Mouse (Mus musculus): ENCODE measurements around the gene Slit1. TPM values are rescaled to one million over a fixed set of nuclear protein-coding genes. Genes with fewer than 3 reads are reported as not detected.

The Slit1 gene
- polyA plus RNA-seq, 1 experiment from 2014 or later: 13.4 TPM

DNA sequence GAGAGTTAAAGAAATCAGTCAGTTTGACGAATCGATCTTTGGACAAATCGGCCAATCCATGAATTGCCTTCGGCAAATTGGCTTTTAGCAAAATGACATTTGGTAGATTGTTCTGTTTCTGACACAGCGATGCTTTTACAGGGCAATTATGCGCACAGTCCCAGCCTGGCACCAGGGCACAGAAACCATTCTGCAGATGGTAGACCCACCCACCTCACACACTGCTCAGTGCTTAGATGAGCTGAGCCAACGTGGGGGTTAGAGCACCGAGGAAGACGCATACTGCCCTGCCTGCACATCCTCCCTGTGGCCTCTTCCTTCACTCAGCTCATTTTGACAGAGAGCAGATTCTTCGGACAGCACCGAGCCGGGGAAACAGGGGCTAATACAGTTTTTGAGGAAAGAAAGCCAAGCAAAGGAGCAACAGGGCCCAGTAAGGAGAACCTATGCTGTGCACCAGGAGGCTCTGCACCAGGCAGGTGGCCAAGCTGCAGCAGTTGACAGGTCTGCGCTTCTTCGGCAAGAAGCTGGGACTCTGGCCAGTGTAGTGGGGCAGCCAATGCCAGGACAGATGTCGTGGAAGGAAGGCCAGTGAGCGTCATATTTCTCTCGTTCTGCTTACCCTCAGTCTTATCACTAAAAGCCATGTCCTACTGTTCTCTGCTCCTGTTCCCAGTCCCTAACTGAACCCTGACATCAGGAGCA, 83.0 kb downstream of the Slit1 start:
- H3K36me3 ChIP-seq: no peaks in the 10 kb centered on the region
- H3K27me3 ChIP-seq (ENCODE audit: low read depth, poor library complexity, severe bottlenecking): peaks cover 97% of the 10 kb centered on the region
- H3K4me1 ChIP-seq: peaks cover 91% of the 10 kb centered on the region
- 76% methylated on average over 17 of the region's 17 CpGs for WGBS
- no peak overlapping the region for H3K27ac ChIP-seq (replicated peaks)
- H3K9me3 ChIP-seq (replicated peaks): no peaks in the 10 kb centered on the region
- no peak for DNase-seq (ENCODE audit: low spot score)
- H3K4me3 ChIP-seq: no peak overlapping the region

DNA sequence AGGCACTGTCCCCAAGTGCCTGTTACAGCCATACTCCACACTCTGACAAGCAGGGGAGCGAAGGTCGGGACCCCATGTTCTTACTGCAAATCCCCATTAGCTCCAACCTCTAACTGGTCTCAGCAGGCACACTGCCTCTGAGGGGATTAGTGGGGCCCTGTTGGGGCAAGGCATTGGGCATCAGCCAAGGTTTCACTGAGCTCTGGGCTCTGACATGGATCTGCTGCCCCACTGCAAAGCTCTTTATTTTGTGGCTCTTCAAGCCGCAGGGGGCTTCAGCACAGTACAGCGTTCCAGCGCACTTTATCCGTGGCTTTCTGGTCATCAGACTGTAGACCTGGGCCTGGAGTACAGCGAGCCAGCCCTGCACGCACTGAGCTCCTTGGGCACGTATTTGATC, 86.0 kb downstream of the Slit1 start:
- peak overlapping the region; percentile 20; the same call in 1 of the 2 replicates for H3K4me3 ChIP-seq
- peaks cover 84% of the 10 kb centered on the region for H3K4me1 ChIP-seq
- H3K27me3 ChIP-seq (ENCODE audit: low read depth, poor library complexity, severe bottlenecking): peaks cover 97% of the 10 kb centered on the region
- H3K36me3 ChIP-seq: no peaks in the 10 kb centered on the region
- H3K9me3 ChIP-seq (replicated peaks): no peaks in the 10 kb centered on the region
- H3K27ac ChIP-seq (replicated peaks): peak overlapping the region; percentile 63
- WGBS: 7% methylated on average over 9 of the region's 9 CpGs
- peak; percentile 43 for DNase-seq (ENCODE audit: low spot score)

GRCm38 (mm10) chr19:41656671-41657070, 86.8 kb downstream of the Slit1 start:
- Histone ChIP-seq H3K36me3 (no peaks in the 10 kb centered on the region), H3K27ac (replicated peaks) (0 out of 2 replicates have a peak overlapping the region, but pooled peaks have one; percentile 2), H3K27me3 (ENCODE audit: low read depth, poor library complexity, severe bottlenecking) (peaks cover 91% of the 10 kb centered on the region), H3K4me3 (no peak overlapping the region), H3K9me3 (replicated peaks) (no peaks in the 10 kb centered on the region), H3K4me1 (peaks cover 90% of the 10 kb centered on the region)
- no peak for DNase-seq (ENCODE audit: low spot score)
- WGBS: 73% methylated on average over 14 of the region's 14 CpGs

DNA sequence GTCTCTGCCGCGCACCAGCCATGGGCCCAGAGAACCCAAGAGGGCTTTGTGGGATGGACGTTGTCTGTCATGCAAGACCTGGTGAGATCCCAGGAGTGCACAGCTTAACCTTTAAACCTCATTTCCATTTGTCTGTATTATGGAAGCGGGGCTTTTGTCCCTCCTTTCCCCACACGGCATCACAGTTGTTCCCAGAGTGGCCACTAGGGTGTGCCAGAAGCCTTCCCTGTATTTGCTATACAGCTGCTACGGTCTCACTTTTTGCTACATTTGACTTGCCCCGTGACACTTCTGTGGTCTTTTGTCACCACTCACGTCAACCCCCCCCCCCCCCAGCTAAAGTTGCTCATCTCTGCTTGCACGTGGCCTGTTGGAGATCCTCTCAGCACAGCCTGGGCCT, 87.5 kb downstream of the Slit1 start:
- 5% methylated on average over 9 of the region's 9 CpGs for WGBS
- DNase-seq (ENCODE audit: low spot score): peak; percentile 86
- H3K27me3 ChIP-seq (ENCODE audit: low read depth, poor library complexity, severe bottlenecking): peaks cover 91% of the 10 kb centered on the region
- no peak overlapping the region for H3K4me3 ChIP-seq
- H3K9me3 ChIP-seq (replicated peaks): no peaks in the 10 kb centered on the region
- H3K36me3 ChIP-seq: peaks cover 2% of the 10 kb centered on the region; the same call in 1 of the 2 replicates
- peak overlapping the region; percentile 72 for H3K27ac ChIP-seq (replicated peaks)
- H3K4me1 ChIP-seq: peaks cover 90% of the 10 kb centered on the region

DNA sequence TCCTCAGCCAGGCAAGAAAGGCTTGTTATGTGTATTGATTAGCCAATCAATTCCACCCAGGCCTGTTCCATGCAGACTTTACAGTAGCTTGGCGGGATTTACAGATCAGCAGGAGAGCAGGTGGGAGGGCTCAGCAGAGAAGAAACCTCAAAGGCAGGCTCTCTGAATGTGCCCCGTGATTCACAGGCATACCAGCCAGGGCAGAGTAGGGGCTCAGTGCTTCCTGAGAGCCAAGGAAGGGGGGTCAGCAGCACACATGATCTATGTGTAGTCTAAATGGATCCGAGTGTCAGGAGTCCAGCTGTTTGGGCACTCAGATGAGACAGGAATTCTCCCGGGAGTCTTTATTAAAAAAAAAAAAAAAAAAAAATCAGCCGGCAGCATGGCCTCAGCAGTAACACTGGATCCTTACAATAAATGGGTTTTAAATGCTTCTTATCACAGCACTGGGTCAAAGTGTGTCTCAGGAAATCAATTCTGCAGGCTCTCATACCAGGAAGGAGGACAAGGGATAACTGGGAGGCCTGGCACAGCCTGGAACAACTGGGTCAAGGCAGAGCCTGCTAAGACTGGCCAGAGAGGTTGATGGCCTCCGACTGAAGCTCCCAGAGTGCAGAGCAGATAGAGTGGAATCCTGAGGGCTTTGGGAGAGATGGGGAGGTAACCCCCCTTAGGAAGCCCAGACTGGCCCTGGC, 88.2 kb downstream of the Slit1 start:
- DNase-seq (ENCODE audit: low spot score): no peak
- Histone ChIP-seq H3K4me1 (peaks cover 87% of the 10 kb centered on the region), H3K9me3 (replicated peaks) (no peaks in the 10 kb centered on the region), H3K27me3 (ENCODE audit: low read depth, poor library complexity, severe bottlenecking) (peaks cover 91% of the 10 kb centered on the region), H3K4me3 (no peak overlapping the region), H3K27ac (replicated peaks) (peak overlapping the region; percentile 72), H3K36me3 (peaks cover 7% of the 10 kb centered on the region; the same call in 1 of the 2 replicates)
- 19% methylated on average over 6 of the region's 6 CpGs for WGBS

- DNase-seq (ENCODE audit: low spot score): no peak
- peaks cover 89% of the 10 kb centered on the region for H3K27me3 ChIP-seq (ENCODE audit: low read depth, poor library complexity, severe bottlenecking)
- H3K9me3 ChIP-seq (replicated peaks): no peaks in the 10 kb centered on the region
- H3K4me1 ChIP-seq: peaks cover 85% of the 10 kb centered on the region
- peaks cover 14% of the 10 kb centered on the region; the same call in 1 of the 2 replicates for H3K36me3 ChIP-seq
- peak overlapping the region; percentile 29; the same call in 1 of the 2 replicates for H3K27ac ChIP-seq (replicated peaks)
- H3K4me3 ChIP-seq: no peak overlapping the region
- 27% methylated on average over 10 of the region's 10 CpGs for WGBS
These were observed 91.5 kb downstream of the Slit1 start for GRCm38 (mm10) chr19:41651967-41652366.

- H3K36me3 ChIP-seq: peaks cover 32% of the 10 kb centered on the region
- H3K4me1 ChIP-seq: peaks cover 61% of the 10 kb centered on the region
- H3K27ac ChIP-seq (replicated peaks): no peak overlapping the region; the same call in 1 of the 2 replicates
- no peak for DNase-seq (ENCODE audit: low spot score)
- WGBS: 43% methylated on average over 10 of the region's 10 CpGs
- H3K27me3 ChIP-seq (ENCODE audit: low read depth, poor library complexity, severe bottlenecking): peaks cover 66% of the 10 kb centered on the region
- H3K4me3 ChIP-seq: no peak overlapping the region
- H3K9me3 ChIP-seq (replicated peaks): no peaks in the 10 kb centered on the region
These were observed 94.1 kb downstream of the Slit1 start for GRCm38 (mm10) chr19:41649394-41649793.

DNA sequence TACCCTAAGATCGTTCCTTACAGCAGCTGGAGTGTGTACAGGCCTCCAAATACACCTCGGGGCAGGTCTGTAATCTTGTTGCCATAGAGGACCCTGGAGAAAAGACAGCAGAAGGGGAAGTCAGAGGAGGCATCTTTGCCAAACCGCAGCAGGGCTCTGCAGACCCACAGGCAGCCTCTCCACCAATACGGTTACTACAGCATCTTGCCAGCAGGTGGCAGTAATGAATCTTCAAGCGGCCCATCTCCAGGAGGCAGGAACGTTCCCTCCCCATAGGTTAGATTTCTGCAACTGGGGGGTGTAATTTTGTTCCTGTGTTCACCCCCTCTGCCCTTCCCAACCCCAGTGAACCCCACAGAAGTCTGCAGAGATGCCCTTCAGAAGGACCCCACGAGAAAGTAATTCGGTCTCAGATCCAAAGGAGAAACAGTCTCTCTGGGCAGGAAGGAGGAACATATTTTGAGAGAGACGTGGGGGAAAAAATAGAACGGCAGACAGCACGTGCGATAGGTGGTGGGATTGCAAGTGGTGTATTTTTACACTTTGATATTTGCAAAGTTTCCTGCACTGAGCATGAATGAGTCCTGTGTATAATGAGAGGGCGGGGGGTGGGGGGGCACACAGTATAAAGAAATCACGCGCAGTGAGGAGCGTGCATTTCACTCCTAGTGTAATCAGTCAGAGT, 96.4 kb downstream of the Slit1 start:
- Histone ChIP-seq H3K27me3 (ENCODE audit: low read depth, poor library complexity, severe bottlenecking) (peaks cover 45% of the 10 kb centered on the region), H3K36me3 (peaks cover 36% of the 10 kb centered on the region), H3K4me1 (peaks cover 46% of the 10 kb centered on the region), H3K4me3 (no peak overlapping the region), H3K9me3 (replicated peaks) (no peaks in the 10 kb centered on the region), H3K27ac (replicated peaks) (no peak overlapping the region)
- WGBS: 47% methylated on average over 16 of the region's 16 CpGs
- peak; percentile 71 for DNase-seq (ENCODE audit: low spot score)

GRCm38 (mm10) chr19:41643010-41643409, 100.5 kb downstream of the Slit1 start:
- no peak overlapping the region for H3K4me3 ChIP-seq
- WGBS: 65% methylated on average over 11 of the region's 11 CpGs
- no peak for DNase-seq (ENCODE audit: low spot score)
- H3K27ac ChIP-seq (replicated peaks): no peak overlapping the region
- peaks cover 29% of the 10 kb centered on the region for H3K36me3 ChIP-seq
- no peaks in the 10 kb centered on the region for H3K9me3 ChIP-seq (replicated peaks)
- peaks cover 18% of the 10 kb centered on the region; the same call in 1 of the 2 replicates for H3K4me1 ChIP-seq
- H3K27me3 ChIP-seq (ENCODE audit: low read depth, poor library complexity, severe bottlenecking): peaks cover 15% of the 10 kb centered on the region

DNA sequence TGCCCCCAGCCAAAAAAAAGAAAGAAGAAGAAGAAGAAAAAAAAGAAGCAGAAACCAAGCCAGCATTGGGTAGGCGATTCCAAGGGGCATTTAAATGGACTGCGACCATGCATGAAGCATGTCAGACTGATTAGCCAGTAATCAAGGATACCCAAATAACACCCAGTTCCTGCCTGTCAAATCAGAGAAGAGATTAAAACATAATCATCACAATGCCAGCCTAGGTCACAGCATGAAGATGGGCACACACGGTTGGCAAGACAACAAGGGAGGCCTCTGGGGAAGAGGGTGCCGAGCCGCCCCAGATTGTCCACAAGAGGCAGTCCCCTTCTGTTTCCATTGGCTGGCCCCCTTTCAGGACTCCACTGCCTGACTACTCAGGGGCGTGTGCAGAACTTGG, 108.5 kb downstream of the Slit1 start:
- Histone ChIP-seq H3K27ac (replicated peaks) (no peak overlapping the region), H3K27me3 (ENCODE audit: low read depth, poor library complexity, severe bottlenecking) (0 out of 2 replicates have a peak, but pooled peaks cover 10% of the 10 kb centered on the region), H3K4me3 (no peak overlapping the region), H3K9me3 (replicated peaks) (no peaks in the 10 kb centered on the region), H3K36me3 (peaks cover 19% of the 10 kb centered on the region; the same call in 1 of the 2 replicates), H3K4me1 (peaks cover 8% of the 10 kb centered on the region)
- DNase-seq (ENCODE audit: low spot score): no peak
- 74% methylated on average over 6 of the region's 6 CpGs for WGBS

DNA sequence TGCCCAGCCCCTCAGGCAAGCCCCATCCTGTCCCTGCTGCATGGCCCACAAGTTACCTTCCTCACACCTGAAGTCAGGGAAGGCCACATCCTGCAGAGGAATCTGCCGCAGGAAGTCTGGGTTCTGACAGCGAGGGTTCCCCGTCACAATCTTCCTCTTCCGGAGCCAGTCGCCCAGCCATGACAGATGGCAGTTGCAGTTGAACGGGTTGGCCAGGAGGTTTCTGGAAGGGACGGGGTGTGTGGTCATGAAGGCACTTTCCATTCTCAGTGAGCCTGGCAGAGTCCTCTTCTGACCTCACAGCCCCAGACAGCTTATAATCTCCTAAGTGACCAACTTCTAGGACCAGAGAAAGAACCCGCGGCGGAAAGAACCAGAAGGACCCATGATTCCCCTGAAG, 109.4 kb downstream of the Slit1 start:
- DNase-seq (ENCODE audit: low spot score): no peak
- no peaks in the 10 kb centered on the region for H3K9me3 ChIP-seq (replicated peaks)
- H3K4me3 ChIP-seq: no peak overlapping the region
- H3K27ac ChIP-seq (replicated peaks): no peak overlapping the region
- whole genome bisulfite sequencing: 88% methylated on average over 10 of the region's 10 CpGs
- peaks cover 3% of the 10 kb centered on the region; the same call in 1 of the 2 replicates for H3K4me1 ChIP-seq
- 0 out of 2 replicates have a peak, but pooled peaks cover 10% of the 10 kb centered on the region for H3K27me3 ChIP-seq (ENCODE audit: low read depth, poor library complexity, severe bottlenecking)
- H3K36me3 ChIP-seq: peaks cover 18% of the 10 kb centered on the region; the same call in 1 of the 2 replicates

- 0 out of 2 replicates have a peak overlapping the region, but pooled peaks have one; percentile 2 for H3K4me3 ChIP-seq
- WGBS: 48% methylated on average over 5 of the region's 5 CpGs
- DNase-seq (ENCODE audit: low spot score): peak; percentile 61
- H3K36me3 ChIP-seq: peaks cover 36% of the 10 kb centered on the region
- 0 out of 2 replicates have a peak, but pooled peaks cover 8% of the 10 kb centered on the region for H3K27me3 ChIP-seq (ENCODE audit: low read depth, poor library complexity, severe bottlenecking)
- H3K9me3 ChIP-seq (replicated peaks): no peaks in the 10 kb centered on the region; the same call in 1 of the 2 replicates
- H3K4me1 ChIP-seq: peaks cover 14% of the 10 kb centered on the region
- H3K27ac ChIP-seq (replicated peaks): no peak overlapping the region
These were observed 113.9 kb downstream of the Slit1 start for GRCm38 (mm10) chr19:41629532-41629931.

Measured in midbrain, embryonic 10.5 days (tissue).